Mouse (Mus musculus) stomach, postnatal 0 days (tissue): ENCODE results near the gene Pex6.

Experiments
- CTCF ChIP-seq: IDR thresholded peaks from 2 replicates; pipeline ENCODE4 v1.5.1; 2016; ENCODE audit warnings: antibody characterized with exemption, low read depth, mild to moderate bottlenecking, moderate library complexity
- EP300 ChIP-seq: optimal IDR thresholded peaks from 2 replicates; pipeline ENCODE3; 2016; ENCODE audit warnings: antibody characterized with exemption

DNA sequence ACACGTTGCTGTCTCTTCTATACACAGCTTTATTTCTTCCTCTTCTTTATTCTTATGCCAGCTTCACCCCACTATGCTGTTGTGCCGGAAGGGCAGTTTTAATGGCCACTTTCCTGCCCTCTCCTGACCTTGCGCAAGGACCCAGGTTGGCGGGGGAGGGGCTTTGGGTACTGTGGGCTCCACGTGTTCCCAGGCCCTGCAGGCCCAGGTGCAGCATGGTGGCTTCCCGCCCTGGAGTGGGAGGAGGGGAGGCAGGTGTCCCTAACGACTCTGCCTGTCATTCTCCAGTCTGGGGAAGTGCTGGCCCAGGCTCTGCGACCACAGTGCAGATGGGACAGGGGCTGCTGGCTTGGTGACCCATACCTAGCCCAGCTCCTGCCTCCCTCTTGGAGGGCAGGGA is 56.6 kb downstream of the Pex6 start:
- TF ChIP-seq CTCF = no peak
- no peak for TF ChIP-seq EP300
